Mouse (Mus musculus) thymus, postnatal 0 days (tissue): ENCODE data around the gene Sfrp2. TPM values are rescaled to one million over a fixed set of nuclear protein-coding genes. Genes with fewer than 3 reads are reported as not detected.
A peak's percentile ranks its signal among the peaks of the same experiment; 100 is the strongest.

Experiments
- DNase-seq: peaks from one replicate; pipeline ENCODE4 v3.0.0-alpha.2; 2015; ENCODE audit warnings: low spot score
- polyA plus RNA-seq: library from polyadenylated mRNA; unstranded; fragments of >200 nt; fragmentation: Nextera tagmentation; extraction: Ambion mirVana; gene quantifications from 2 replicates; pipeline ENCODE4 v1.2.1, GENCODE M21; 2015

Gene Sfrp2
- polyA plus RNA-seq, result 3.6 and 6.8 TPM in 2 replicates

DNA sequence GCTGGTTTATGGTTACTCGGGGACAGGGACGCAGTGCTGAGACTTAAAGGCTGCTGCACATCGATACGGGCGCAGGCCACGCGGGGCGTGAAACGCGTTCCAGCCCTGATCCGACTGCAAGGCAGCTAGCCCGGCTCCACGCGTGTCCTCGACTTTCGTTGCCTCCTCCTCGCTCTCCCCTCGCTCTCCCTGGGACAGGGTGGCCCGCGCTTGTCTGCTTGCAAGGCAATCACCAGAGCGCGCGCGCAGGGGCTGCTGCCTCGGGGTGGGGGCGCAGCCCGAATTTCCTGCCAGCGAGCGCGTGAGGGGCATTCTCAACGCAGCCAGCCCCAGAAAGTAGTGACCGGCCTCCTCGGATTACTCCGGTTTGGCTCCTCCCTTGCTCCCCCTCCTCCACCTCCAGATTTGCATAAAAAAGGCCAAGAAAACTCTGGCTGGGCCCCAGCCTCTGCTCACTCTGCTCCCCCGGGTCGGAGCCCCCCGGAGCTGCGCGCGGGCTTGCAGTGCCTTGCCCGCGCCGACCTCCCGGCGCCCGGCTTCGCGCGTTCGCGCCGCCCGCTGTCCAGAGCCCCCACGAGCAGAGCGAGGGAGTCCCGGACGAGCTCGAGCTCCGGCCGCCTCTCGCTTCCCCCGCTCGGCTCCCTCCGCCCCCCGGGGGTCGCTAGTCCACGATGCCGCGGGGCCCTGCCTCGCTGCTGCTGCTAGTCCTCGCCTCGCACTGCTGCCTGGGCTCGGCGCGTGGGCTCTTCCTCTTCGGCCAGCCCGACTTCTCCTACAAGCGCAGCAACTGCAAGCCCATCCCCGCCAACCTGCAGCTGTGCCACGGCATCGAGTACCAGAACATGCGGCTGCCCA lies at the start of gene Sfrp2:
Gene Sfrp2, plus strand, starts transcription at position 451 of the 855 bp plus-strand sequence.
- peak; percentile 23 for DNase-seq

DNA sequence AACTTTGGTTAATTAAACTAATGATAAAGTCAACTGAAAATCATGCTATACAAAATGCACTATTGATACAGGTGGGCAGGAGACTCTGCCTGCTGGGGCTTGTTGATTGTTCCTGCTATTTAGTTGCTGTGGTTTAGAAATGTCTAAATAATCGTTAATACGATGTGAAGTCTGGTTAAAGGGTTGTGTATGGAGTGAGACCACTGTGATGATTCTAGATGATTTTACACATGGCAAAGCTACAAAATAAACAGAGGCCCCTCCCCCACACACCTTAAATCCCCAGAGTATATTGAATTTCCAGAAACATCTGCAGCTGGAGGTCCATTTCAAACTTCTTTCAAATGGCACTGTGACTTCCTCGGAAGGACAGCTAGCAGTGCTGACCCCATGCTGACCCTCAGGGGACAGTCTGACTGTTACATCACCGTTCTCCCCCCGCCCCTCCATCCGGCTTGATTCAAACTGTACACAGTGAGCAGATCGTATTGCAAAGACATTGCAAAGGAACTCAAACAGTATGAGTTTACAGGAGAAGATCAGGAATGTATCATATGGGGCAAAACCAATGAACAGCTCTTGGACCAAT lies 48.4 kb upstream of the Sfrp2 start:
- no peak for DNase-seq

DNA sequence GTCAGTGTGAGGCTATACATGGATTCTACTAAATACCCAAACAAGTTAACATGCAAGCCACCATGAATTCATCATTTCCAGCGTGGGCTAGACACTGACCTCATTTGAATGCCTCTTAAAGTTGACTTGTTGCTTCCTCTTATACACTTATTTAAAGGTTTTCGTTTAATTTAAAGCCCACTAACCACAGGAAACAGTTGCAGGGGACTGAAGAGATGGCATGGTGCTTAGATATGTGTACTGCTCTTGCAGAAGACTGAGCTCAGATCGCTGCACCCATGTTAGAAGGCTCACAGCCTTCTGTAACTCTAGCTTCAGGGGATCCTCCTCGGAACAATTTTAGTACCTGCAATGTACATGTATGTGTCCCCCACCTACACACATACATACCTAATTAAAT lies 47.5 kb upstream of the Sfrp2 start:
- no peak for DNase-seq

DNA sequence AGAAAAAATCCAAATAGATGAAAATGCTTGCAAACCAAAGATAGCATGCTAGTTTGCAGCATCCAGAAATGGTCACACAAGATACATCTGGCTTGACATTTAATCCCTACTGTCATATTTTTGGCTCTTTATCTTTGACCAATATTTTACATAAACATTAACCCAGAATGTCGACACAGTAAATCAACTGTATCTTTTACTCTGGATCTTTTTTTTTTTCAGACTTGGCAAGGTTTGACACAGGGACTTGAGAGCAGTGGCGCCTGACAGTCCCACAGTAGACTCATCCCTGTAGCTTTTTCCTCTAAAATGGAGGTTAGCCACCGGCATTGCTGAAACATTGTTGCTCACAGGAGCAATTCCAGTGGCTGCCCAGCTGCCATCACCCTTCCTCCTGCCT lies 37.9 kb upstream of the Sfrp2 start:
- no peak for DNase-seq

DNA sequence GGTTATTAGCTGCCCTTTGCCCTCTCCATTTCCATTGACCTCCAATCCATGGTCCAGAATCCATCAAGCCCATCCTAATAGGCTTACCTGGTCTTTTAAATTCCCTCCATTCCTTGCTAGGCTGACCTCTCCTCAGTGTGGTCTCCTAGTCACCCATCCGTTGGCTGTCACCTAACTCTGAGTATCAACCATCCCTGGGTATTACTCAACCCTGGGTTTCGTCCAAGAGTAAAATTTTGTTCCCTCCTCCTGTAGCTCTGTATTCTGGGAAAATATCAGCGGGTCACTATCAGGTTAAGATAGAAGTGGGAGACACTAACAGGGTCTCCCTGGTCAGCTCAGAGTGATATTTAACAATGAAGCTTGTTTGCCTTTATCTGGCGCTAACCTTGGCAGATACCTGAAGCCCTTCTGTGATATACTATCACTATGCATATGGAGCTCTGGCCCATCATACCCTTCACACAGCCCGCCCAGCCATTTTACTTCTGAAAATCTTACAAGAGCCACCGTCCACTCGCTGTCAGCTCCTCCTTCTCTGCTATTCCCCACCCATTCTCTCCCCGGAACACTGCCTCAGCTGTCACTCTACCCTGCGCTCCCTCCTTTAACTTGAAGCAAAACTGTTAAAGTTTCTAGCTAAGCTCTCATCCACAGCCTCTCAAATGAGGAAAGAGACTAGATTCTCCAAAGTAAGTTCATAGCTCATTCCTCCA lies 37.3 kb upstream of the Sfrp2 start:
- DNase-seq, result no peak

DNA sequence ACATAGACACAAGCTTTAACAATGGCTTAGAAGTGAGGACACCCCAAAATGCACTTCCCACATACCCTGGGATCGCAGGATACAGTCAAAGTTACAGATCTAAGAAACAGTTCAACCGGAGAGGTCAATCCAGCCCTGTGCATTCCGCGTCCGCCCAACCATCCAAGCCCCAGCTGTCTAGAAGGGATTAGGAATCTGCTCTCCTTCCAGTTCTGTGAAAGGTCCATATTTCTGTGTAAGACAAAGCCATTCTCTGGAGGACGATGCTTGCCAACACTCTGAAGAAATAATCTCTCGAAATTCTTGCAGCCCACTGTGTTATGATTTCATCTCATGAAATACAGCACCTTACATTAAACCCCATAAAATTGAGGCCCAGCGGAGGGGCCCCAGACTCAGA lies 32.1 kb upstream of the Sfrp2 start:
- no peak for DNase-seq

DNA sequence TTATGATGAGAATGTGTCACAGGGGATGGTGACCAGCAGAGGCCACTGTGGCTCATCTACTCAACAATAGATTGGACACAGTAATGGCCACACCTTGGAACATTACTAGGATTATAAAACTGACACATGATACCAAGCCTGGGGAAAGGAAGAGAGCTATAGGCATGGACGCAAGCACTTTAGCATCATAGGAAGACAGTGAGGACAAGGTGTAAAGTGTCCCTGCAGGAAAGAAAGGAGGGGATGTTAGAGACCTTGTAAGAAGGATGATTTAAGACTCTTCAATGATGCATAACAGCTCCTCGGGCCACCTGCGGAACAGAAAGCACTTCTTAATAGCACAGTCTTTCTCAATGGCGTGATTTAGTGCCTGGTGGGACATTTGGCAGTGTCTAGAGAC lies 29.1 kb upstream of the Sfrp2 start:
- no peak for DNase-seq

DNA sequence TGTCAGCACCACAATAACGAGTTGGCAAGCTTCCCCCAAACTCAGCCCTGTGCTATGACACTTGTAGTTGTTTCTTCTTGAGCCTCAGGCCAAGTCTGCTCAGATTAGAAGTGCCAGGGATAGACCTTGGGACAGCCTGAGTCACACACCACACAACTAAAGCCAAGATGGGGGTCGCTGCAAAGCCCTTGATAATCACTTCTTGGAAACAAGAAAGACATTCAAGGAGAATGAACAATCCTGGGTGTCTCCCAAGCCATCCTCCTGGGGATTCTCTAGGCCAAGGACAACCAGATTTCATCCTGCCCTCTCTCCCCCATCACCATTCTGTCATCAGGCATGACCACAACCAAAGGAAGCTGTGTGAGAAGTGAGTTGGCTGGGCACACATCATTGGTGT lies 25.9 kb upstream of the Sfrp2 start:
- no peak for DNase-seq

DNA sequence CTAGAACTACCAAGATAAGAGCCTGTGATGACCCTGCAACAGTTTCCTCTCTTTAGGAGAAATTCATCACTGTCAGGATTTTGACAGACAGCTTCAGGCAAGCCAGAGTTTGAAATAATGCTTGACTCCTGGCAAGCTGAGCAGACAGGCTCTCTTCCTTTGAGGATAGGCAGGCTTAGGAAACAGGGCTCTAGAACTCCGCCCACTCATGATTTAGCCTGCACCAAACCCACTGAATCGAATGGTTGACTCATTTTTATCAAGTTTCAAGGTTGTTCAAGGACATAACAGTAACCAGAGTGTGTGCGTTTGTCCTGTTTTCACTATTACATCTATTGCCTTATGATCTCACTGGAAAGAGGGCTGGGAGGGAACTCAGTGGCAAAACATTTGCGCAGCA lies 18.8 kb upstream of the Sfrp2 start:
- no peak for DNase-seq

DNA sequence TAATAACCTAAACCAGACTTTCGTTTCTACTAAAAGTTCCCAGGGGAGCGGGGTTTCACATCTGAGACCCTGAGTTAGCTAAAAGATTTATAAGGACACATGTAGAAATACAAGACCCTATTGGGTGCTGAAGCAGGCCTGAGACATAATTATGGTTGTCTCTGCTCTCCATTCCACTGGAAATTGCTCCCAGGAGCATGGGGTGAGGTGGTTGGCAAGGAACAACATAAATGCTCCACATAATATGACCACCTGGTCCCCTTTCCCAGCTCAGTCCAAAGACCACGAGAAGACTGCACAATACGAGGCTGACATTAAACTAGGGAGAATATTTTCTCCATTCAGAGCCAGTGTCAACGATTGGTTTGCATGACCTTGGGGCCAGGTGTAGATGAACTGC lies 18.2 kb upstream of the Sfrp2 start:
- DNase-seq, result no peak

DNA sequence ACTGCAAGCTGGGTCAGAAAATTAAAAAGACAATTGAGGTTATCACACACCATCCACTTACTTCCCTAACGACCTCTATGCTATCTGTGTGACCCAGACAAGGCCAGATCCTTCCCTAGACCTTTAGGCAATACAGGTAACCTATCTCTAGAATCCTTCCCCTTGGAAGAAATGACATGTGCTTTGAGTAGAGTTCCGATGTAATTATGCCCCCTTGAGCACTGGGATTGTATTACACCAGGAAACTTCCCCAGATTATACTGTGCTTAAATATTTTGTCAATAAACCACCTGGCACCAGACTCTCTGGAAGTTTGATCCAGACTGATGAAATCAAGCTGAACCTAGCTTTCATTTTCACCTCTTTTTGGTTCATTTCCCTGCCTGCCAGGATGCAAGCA lies 14.5 kb upstream of the Sfrp2 start:
- no peak for DNase-seq

DNA sequence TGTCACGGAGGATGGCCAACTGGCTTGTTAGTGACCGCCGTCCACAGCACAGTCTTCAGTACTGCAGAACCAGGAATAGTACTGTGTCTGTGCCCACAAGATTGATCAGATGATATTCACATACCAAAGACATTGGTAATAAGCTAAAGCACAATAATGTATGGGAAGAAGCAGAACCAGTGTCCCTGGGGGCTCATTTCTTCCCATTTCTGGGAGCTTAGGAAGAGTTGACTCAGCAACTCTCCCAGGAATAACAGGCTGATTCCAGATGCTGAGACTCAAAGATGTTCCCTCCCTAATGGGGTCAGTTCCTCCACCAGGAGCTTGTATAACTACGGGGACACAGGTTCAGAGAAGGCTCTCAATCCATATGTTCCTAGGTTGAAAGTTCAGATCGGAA lies 13.9 kb upstream of the Sfrp2 start:
- no peak for DNase-seq

DNA sequence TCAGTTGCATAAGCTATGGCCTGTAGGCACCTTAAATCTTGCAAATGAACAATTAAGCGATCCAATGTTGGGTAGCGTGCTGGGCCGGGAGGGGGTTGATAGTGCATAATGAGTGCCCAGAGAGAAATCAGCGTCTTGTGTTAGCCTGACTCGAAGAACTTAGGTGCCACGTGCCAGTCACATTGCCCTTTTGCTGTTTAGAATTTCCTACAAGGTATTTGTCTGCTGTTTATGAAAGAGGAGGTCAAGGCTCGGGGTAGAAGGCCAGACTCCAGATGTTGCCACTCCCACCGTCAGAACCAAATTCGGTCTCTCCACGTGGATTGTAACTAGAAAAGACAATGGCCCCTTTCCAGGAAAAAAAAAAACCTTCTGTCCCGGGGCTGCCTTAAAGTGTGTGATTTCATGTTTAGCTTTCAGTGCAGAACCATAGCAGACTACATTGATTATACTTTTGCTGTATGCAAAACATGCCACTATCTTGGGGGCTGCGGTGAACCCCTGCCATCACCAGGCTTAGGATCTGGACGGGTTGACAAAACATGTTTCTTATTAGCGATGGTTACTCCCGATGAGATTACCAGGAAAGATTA lies 11.0 kb upstream of the Sfrp2 start:
- no peak for DNase-seq

DNA sequence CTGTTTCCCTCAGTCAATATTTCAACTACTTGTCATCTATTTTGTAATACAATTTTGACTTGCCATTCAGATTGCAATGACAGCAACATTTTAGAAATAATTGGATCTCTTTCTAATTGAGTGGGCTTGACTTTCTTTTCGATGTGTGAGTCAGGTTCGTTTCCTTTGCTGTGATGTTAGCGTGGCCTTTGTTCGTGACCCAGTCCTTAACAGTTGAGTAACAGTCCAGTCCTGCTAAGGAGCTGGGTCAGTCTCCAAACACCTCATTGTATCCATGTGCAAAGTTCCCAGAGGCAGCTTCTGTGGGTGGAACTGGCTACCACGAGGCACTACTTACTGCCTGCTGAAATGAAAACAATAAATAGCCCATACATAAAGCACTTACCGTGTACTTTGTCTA lies 10.5 kb upstream of the Sfrp2 start:
- DNase-seq, result no peak

DNA sequence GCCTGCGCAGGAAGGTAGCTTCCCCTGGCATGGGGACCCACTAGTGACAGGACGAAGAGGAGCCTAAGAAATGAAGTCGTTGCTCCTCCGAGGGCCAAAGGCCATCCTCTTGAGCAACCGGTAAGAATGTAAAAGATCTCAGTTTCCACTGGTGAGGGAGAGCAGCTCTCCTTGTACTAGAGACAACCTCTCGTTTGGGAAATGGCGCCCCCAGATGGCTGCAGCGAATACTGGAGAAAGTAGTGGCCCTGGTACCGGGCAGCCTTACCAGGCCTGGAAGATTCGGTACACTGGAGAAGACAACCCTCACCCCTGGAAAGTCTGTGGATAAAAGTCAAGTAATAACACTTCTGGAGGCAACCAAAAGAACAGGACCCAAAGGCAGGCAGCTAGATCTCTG lies 3.8 kb upstream of the Sfrp2 start:
- no peak for DNase-seq

DNA sequence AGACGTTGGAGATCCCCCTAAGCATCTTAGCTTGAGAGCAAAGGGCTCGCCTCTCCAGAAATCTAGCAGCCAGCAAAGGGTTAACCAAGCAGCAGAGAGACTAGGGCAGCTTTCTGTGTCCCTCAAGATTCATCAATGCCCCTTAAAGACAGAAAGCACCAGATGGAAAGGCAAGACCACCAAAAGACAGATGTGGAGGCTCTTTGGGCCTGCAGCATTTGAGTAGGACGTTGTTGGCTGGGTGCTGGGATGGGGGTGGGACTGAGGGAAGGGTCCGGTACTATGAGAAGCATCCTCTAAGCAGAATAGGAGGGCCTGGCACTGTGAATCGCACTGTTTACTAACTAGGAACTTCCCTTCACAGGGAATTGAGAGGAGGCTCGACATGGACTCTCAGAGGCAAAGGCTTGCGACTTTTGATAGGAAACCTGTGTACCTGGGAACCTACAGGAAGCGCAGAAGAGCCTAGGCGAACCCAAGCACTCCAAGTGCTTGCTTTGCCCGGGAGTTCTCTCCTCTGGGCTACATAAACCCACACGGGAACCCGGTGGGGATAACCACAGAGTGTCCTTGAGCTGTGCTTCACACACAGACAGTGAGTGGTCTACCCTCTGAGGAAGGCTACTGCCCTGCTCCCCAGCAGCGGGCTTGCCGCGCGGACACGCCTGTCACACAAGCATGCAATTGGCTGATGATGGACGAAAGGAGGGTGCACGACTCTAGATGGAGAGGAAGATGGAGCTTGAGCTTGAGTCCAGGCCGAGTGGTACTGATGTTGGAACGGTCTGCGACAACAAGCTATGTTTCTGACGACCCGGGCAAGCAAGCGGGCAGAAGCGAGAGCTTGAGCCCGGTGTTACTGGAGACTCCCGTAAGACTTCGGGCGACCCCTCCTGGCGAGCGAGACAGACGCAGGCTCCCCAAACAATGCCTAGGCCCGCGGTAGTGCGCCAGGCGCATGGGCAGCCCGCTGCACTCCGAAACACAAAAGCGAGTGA lies 2.3 kb upstream of the Sfrp2 start:
- DNase-seq, result peak; percentile 66

DNA sequence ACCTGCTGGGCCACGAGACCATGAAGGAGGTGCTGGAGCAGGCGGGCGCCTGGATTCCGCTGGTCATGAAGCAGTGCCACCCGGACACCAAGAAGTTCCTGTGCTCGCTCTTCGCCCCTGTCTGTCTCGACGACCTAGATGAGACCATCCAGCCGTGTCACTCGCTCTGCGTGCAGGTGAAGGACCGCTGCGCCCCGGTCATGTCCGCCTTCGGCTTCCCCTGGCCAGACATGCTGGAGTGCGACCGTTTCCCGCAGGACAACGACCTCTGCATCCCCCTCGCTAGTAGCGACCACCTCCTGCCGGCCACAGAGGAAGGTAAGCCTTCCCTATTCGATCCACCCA lies 577 bp downstream of the Sfrp2 start:
- DNase-seq, result no peak

DNA sequence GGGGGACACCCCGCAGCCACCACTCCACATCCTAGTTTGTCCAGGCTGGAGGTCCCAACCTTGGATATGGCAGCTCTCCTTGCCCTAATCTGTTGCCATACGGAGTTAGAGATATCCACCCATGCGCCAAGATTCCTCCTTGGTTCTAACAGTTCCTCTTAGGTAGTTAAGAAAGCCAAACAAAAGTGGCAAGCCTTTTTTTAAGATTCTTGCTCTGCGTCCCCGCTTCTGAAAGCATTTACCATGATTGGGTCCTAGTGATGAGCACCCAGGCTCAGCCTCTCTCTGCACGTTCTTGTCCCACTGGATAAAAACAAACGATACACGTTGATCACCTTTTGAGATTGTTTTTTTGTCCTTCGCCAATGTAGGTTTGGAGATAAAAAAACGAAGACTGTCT lies 1.0 kb downstream of the Sfrp2 start:
- no peak for DNase-seq

DNA sequence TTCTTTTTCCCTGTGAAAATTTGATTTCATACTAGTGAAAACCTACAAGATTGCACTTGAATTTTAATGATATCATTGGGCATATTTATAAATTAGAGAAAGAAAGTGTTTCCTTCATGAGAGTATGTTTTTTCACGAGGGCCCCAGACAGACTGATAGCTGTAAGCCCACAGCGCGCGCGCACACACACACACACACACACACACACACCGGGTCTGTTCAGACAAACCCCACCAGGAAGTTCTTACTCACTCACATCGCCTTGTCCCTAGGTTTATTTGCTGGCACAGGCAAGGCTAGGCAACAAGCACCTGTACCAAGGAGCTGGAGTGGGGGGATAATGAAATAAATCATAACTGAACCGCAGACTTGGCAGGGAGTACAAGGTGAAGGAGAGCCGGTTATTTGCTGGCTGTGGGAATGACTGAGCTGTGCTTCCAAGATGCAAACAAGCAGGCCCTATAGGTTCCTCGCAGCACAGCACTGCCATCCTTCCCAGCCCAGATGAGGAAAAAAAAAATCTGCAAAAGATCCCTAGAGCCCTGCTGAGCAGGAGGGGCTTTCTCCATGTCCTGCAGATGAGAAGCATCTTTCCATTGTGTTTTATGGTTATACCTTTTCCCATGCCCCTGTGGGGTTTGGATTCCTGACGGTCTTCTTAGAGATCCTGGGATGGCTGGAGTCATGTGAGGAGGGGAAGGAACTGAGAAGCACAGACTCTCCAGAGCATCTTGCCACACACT lies 2.3 kb downstream of the Sfrp2 start:
- DNase-seq, result no peak

DNA sequence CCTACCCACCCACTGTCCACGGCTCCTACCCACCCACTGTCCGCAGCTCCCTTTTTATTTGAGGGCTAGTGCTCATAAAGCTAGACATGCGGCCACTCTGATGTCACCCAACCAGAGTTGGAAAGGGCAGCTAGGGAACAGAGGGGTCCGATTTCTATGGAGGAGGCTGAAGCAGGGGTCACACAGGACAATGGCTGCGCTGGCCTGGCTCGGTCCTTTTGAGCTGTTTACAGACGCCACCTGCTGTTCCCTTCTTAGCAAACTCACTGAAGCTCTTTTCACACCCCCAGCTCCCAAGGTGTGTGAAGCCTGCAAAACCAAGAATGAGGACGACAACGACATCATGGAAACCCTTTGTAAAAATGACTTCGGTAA lies 2.9 kb downstream of the Sfrp2 start:
- no peak for DNase-seq
